Mouse (Mus musculus) MEL (cell line): ENCODE results near the gene Krt33b. TPM values are rescaled to one million over a fixed set of nuclear protein-coding genes. Genes with fewer than 3 reads are reported as not detected.

Source experiments
- DNase-seq: peaks from one replicate; pipeline ENCODE4 v3.0.0; 2011; ENCODE audit warnings: low read depth, low spot score
- H3K27ac ChIP-seq: 2 replicates; pipeline ENCODE4 v1.5.1; 2012; ENCODE audit warnings: low read depth, mild to moderate bottlenecking, control low read depth, low read length, moderate library complexity; ENCODE audit not compliant: control insufficient read depth
- H3K27me3 ChIP-seq, 2 experiments: fragments of 150-350 bp in 1 of 2; sonication (generic) in 1 of 2; 2 replicates each; pipeline ENCODE4 v1.6.1; 2012; ENCODE audit warnings: low read length in 2 of 2, mild to moderate bottlenecking in 2 of 2, improper control_type of control experiment in 1 of 2, moderate library complexity in 1 of 2; ENCODE audit not compliant: insufficient read depth in 2 of 2, control insufficient read depth in 1 of 2
- H3K36me3 ChIP-seq, 2 experiments: 2 replicates each; pipeline ENCODE4 v1.6.1; 2012 to 2014; ENCODE audit warnings: low read length in 2 of 2, improper control_type of control experiment in 1 of 2, inconsistent platforms in 1 of 2, mild to moderate bottlenecking in 1 of 2; ENCODE audit not compliant: insufficient read depth in 2 of 2, control insufficient read depth in 1 of 2
- H3K4me1 ChIP-seq, 2 experiments: fragments of 150-350 bp in 1 of 2; sonication (generic) in 1 of 2; 2 replicates each; pipeline ENCODE4 v1.6.1; 2012; ENCODE audit warnings: low read length in 2 of 2, improper control_type of control experiment in 1 of 2, mild to moderate bottlenecking in 1 of 2; ENCODE audit not compliant: insufficient read depth in 2 of 2, control insufficient read depth in 1 of 2
- H3K4me3 ChIP-seq, 2 experiments: fragments of 150-350 bp in 1 of 2; sonication (generic) in 1 of 2; 2 replicates each; pipeline ENCODE4 v1.5.1; 2012; ENCODE audit warnings: low read depth in 2 of 2, low read length in 2 of 2, mild to moderate bottlenecking in 2 of 2, moderate library complexity in 2 of 2, control low read depth in 1 of 2, improper control_type of control experiment in 1 of 2; ENCODE audit not compliant: control insufficient read depth in 1 of 2, insufficient read depth in 1 of 2
- H3K79me2 ChIP-seq: 2 replicates; pipeline ENCODE4 v1.6.1; 2012; ENCODE audit warnings: mild to moderate bottlenecking, low read length, moderate library complexity; ENCODE audit not compliant: control insufficient read depth, poor library complexity, insufficient read depth
- H3K9ac ChIP-seq: 2 replicates; pipeline ENCODE4 v1.6.1; 2012; ENCODE audit warnings: low read depth, mild to moderate bottlenecking, control low read depth, low read length, moderate library complexity; ENCODE audit not compliant: control insufficient read depth, poor library complexity, severe bottlenecking
- H3K9me3 ChIP-seq: fragments of 150-350 bp; sonication (generic); replicated peaks from 2 replicates; pipeline ENCODE4 v1.6.1; 2012; ENCODE audit warnings: mild to moderate bottlenecking, low read length, improper control_type of control experiment, moderate library complexity; ENCODE audit not compliant: insufficient read depth
- BHLHE40 ChIP-seq: IDR thresholded peaks from 2 replicates; pipeline ENCODE4 v1.6.1; 2012; ENCODE audit warnings: low read depth, mild to moderate bottlenecking, inconsistent platforms, low read length, improper control_type of control experiment, borderline replicate concordance
- CHD1 ChIP-seq: IDR thresholded peaks from 2 replicates; pipeline ENCODE4 v1.6.1; 2012; ENCODE audit warnings: low read depth, mild to moderate bottlenecking, inconsistent platforms, low read length, improper control_type of control experiment
- E2F4 ChIP-seq: IDR thresholded peaks from 2 replicates; pipeline ENCODE4 v1.6.1; 2011; ENCODE audit warnings: low read depth, low read length, improper control_type of control experiment, borderline replicate concordance
- ELF1 ChIP-seq: IDR thresholded peaks from 2 replicates; pipeline ENCODE4 v1.6.1; 2014; ENCODE audit warnings: low read depth, mild to moderate bottlenecking, inconsistent platforms, low read length, improper control_type of control experiment, moderate library complexity
- ETS1 ChIP-seq: IDR thresholded peaks from 2 replicates; pipeline ENCODE4 v1.6.1; 2012; ENCODE audit warnings: low read depth, mild to moderate bottlenecking, inconsistent platforms, low read length, improper control_type of control experiment, moderate library complexity
- GABPA ChIP-seq: IDR thresholded peaks from 2 replicates; pipeline ENCODE4 v1.6.1; 2012; ENCODE audit warnings: low read depth, mild to moderate bottlenecking, inconsistent platforms, low read length, improper control_type of control experiment, moderate library complexity
- HCFC1 ChIP-seq: IDR thresholded peaks from 2 replicates; pipeline ENCODE4 v1.6.1; 2012; ENCODE audit warnings: low read depth, mild to moderate bottlenecking, inconsistent platforms, low read length, improper control_type of control experiment, moderate library complexity
- JUND ChIP-seq: IDR thresholded peaks from 2 replicates; pipeline ENCODE4 v1.6.1; 2011; ENCODE audit warnings: low read depth, mild to moderate bottlenecking, improper control_type of control experiment, low read length
- KAT2A ChIP-seq: conservative IDR thresholded peaks from 2 replicates; pipeline ENCODE4 v1.6.1; 2012; ENCODE audit warnings: low read depth, low read length, improper control_type of control experiment, inconsistent platforms
- MYC ChIP-seq: IDR thresholded peaks from 2 replicates; pipeline ENCODE4 v1.6.1; 2011; ENCODE audit warnings: low read depth, mild to moderate bottlenecking, low read length, improper control_type of control experiment, moderate library complexity
- NELFE ChIP-seq: IDR thresholded peaks from 2 replicates; pipeline ENCODE4 v1.6.1; 2011; ENCODE audit warnings: low read depth, low read length, improper control_type of control experiment
- POLR2A ChIP-seq, 2 experiments: IDR thresholded peaks; 2 replicates each; pipeline ENCODE4 v1.6.1; 2011 to 2012; ENCODE audit warnings: low read length in 2 of 2, mild to moderate bottlenecking in 2 of 2, control low read depth in 1 of 2, improper control_type of control experiment in 1 of 2, low read depth in 1 of 2, moderate library complexity in 1 of 2; ENCODE audit not compliant: control insufficient read depth in 1 of 2, insufficient read depth in 1 of 2, poor library complexity in 1 of 2
- RAD21 ChIP-seq: IDR thresholded peaks from 2 replicates; pipeline ENCODE4 v1.6.1; 2011; ENCODE audit warnings: mild to moderate bottlenecking, low read depth, low read length, improper control_type of control experiment
- RCOR1 ChIP-seq: IDR thresholded peaks from 2 replicates; pipeline ENCODE4 v1.6.1; 2012; ENCODE audit warnings: low read depth, mild to moderate bottlenecking, inconsistent platforms, low read length, improper control_type of control experiment
- TAL1 ChIP-seq: IDR thresholded peaks from 2 replicates; pipeline ENCODE4 v1.6.1; 2012; ENCODE audit warnings: mild to moderate bottlenecking, inconsistent platforms, low read length, moderate library complexity, mixed read lengths
- TBP ChIP-seq: IDR thresholded peaks from 2 replicates; pipeline ENCODE4 v1.8.0; 2011; ENCODE audit warnings: low read depth, low read length, improper control_type of control experiment
- TCF12 ChIP-seq: IDR thresholded peaks from 2 replicates; pipeline ENCODE4 v1.6.1; 2014; ENCODE audit warnings: low read depth, mild to moderate bottlenecking, inconsistent platforms, low read length, improper control_type of control experiment, moderate library complexity
- USF1 ChIP-seq: IDR thresholded peaks from 2 replicates; pipeline ENCODE4 v1.6.1; 2014; ENCODE audit warnings: low read depth, mild to moderate bottlenecking, inconsistent platforms, low read length, improper control_type of control experiment, moderate library complexity
- USF2 ChIP-seq, 2 experiments: IDR thresholded peaks; 2 replicates each; pipeline ENCODE4 v1.6.1; 2011 to 2012; ENCODE audit warnings: improper control_type of control experiment in 2 of 2, low read length in 2 of 2, borderline replicate concordance in 1 of 2, inconsistent platforms in 1 of 2, low read depth in 1 of 2, mild to moderate bottlenecking in 1 of 2; ENCODE audit not compliant: insufficient read depth in 1 of 2
- ZC3H11A ChIP-seq: IDR thresholded peaks from 2 replicates; pipeline ENCODE4 v1.6.1; 2012; ENCODE audit warnings: low read depth, mild to moderate bottlenecking, inconsistent platforms, low read length, improper control_type of control experiment
- ZMIZ1 ChIP-seq: IDR thresholded peaks from 2 replicates; pipeline ENCODE4 v1.6.1; 2012; ENCODE audit warnings: low read depth, mild to moderate bottlenecking, inconsistent platforms, low read length, improper control_type of control experiment, moderate library complexity
- polyA plus RNA-seq, 2 experiments: library from polyadenylated mRNA; stranded (reverse) in 1 of 2; unstranded in 1 of 2; fragments of >175 nt in 1 of 2; fragments of >200 nt in 1 of 2; gene quantifications; 2 replicates each; pipeline versions ENCODE4 v1.2.1 to v1.2.4; 2012; ENCODE audit warnings: low replicate concordance in 2 of 2, low read depth in 1 of 2; ENCODE audit not compliant: insufficient read length in 2 of 2, insufficient read depth in 1 of 2, missing spikeins in 1 of 2
- total RNA-seq: library from RNA; depleted of rRNA; stranded (reverse); fragments of 300-350 nt; gene quantifications from 2 replicates; pipeline ENCODE4 v1.2.3, GENCODE M21; 2012

Krt33b gene
- total and polyA plus RNA-seq, 3 experiments = not detected

- Histone ChIP-seq H3K27ac (no peak overlapping the region), H3K27me3 (no peaks in the 10 kb centered on the region), H3K36me3 (no peaks in the 10 kb centered on the region), H3K4me3 (no peak overlapping the region), H3K4me1 (no peaks in the 10 kb centered on the region), H3K79me2 (no peaks in the 10 kb centered on the region), H3K9me3 (no peaks in the 10 kb centered on the region), H3K9ac (no peak overlapping the region)
- no peak for DNase-seq
- TF ChIP-seq ZMIZ1 (no peak), HCFC1 (no peak), CHD1 (no peak), NELFE (no peak), ZC3H11A (no peak), JUND (no peak), GABPA (no peak), MYC (no peak), ELF1 (no peak)
Measured at GRCm38 (mm10) chr11:100067293-100068036, 37.8 kb upstream of the Krt33b start.

- no peak for DNase-seq
- Histone ChIP-seq H3K4me1 (no peaks in the 10 kb centered on the region), H3K27me3 (no peaks in the 10 kb centered on the region), H3K4me3 (no peak overlapping the region), H3K27ac (no peak overlapping the region), H3K9me3 (no peaks in the 10 kb centered on the region), H3K36me3 (no peaks in the 10 kb centered on the region), H3K9ac (no peak overlapping the region), H3K79me2 (no peaks in the 10 kb centered on the region)
- TF ChIP-seq TAL1 (no peak), USF1 (no peak), BHLHE40 (no peak), KAT2A (no peak), POLR2A (IDR thresholded peaks at IDR 0.05; ENCODE audit: control insufficient read depth in 1 of 2, insufficient read depth in 1 of 2, low read depth in 1 of 2, low read length in 2 of 2, poor library complexity in 1 of 2) (no peak), TBP (no peak), USF2 (IDR thresholded peaks at IDR 0.05; ENCODE audit: borderline replicate concordance in 1 of 2, insufficient read depth in 1 of 2, low read depth in 1 of 2, low read length in 2 of 2) (no peak), TCF12 (no peak), RCOR1 (no peak), RAD21 (no peak), ETS1 (no peak), ELF1 (no peak), GABPA (no peak), E2F4 (no peak)
Measured at GRCm38 (mm10) chr11:100066236-100067010, 36.8 kb upstream of the Krt33b start.
